Mouse (Mus musculus): Measurements from ENCODE around the gene Cpne4.

Cpne4 gene

DNA sequence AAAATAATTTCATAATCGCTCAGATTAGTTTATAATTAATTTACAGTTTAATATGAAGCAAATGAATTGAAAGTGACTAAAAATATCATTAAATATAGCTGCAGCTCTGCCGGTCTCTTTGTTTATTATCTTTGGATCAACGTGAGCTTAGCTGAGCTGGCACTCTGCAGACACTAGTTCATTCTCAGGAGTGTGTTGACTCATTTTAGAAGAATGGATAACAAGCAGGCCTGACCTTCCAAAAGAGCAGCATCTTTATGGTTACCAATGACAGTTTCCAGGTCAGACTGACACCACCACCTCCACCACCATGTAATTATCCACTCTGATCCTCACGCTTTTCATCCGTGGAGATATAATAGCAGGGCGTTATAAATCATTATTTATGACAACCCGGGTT lies 498.9 kb downstream of the Cpne4 start:
- no peak for DNase-seq (ENCODE audit: low spot score in 2 of 2)

DNA sequence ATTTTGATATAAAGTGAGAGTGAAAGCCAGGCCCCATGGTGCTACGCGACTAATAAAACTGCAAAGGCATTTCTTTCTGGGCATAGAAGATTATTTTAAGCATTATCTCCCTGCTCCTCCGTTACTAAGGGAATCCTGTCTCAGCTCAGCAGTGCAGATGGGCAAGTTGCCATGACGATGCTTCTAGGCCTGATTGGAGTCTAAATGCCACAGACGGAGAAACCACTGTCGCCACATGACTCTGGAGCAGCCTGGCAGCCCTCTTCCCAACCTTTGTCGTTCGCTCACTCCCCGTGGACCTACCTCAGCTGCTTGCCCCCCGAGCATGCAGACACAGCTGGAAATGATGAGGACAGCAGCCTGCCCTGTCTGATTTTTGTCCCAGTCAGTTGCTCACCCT lies 501.3 kb downstream of the Cpne4 start:
- DNase-seq (ENCODE audit: low spot score in 2 of 2) = peak in 1 of 2 experiments; percentile 63

DNA sequence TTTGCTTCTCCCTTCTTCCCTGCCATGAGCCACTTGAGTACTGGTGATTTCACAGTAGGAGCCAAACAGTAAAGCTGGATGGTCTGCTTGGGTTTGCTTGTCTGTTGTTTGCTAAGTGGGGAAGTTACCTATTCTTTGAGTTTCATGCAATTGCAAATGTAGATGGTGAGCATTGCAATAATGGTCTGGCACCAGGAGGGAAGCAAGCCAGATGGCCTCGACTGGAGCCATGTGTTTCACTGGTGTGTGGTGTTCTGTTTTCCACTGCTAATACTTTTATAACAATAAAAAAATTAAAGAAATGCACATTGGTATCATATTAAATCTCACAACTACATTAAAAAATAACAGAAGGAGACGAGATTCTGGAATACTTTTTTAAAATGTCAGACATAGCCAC lies 502.6 kb downstream of the Cpne4 start:
- no peak for DNase-seq (ENCODE audit: low spot score in 2 of 2)

DNA sequence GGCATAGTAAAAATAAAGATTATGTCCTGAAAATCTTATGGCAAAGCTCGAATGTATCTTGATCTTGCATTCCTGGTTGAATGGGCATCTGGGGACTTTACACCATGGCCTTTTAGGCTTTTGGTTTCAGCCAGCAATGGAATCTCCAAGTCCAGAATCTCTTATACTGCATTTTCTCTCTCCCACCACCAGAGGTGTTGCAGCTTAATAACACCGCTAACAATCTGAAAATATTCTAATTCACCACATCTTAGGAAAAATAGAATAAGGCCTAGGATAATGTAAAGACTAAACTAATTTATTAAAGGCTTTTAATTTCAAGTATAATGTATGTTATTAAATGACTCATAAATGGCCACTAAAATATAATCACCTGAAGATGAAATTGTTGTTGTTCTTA lies 503.2 kb downstream of the Cpne4 start:
- DNase-seq (ENCODE audit: low spot score in 2 of 2) = no peak

DNA sequence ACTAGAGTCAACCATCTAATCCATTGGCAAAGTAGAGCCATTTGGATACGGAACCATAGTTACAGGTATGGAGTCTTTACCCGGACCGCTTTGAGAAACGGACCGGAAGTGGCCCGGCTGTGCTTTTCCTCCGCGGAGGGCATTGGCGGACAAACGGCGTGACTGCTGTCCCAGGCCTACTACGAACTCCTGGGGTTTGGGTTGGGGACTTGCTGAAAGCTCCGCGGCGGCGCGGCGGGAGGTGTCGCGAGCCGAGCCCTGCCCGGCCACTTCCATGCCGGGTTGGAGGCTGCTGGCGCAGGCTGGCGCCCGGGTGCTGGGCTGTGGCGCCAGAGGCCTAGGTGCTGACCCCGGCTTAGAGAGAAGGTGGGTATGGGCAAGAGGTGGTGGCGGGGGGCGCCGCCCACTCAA lies 506.1 kb downstream of the Cpne4 start, which contains the start of gene Mrpl3:
Gene Mrpl3, plus strand, starts transcription at position 93 of the 411 bp plus-strand sequence.
- peak; percentile 87 to 94 for DNase-seq (ENCODE audit: low spot score in 2 of 2)

DNA sequence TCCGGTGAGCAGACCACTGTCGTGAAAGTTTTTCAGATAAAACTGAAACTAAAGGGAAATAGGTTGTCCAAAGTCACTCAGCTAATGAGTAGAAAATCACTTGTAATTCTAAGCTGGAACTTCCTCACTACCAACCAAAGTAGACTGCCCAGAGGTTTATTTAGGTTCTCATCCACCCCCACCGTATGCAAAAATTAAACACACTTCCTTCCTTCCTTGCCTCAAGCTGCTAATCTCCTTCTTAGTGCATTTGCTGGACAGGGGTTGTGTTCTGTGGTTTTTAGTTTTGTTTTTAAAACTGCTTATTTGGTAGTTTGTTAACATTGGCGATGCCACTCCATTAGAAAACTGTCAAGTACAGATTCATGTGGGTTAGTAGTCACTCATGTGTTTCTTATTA lies 506.7 kb downstream of the Cpne4 start:
- DNase-seq (ENCODE audit: low spot score in 2 of 2) = no peak

DNA sequence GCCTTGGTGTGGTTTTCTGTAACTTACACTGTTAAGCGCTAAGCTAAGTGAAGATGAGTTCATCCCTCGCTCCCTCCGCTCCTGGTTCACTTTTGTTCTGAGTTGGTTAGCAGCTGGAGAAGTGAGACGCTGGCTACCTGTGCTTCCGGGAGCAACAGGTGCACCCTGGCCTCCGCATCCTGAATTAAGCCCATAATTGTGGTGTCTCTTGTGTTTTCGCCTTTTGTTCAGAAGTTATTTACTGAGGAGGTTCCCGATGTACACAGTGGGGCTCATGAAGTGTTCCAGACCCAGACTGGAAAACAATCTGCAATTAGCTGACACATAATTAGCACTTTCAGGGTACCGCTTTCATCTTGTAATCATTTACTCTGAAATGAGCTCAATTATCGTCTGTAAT lies 522.0 kb downstream of the Cpne4 start:
- DNase-seq (ENCODE audit: low spot score in 2 of 2) = no peak

DNA sequence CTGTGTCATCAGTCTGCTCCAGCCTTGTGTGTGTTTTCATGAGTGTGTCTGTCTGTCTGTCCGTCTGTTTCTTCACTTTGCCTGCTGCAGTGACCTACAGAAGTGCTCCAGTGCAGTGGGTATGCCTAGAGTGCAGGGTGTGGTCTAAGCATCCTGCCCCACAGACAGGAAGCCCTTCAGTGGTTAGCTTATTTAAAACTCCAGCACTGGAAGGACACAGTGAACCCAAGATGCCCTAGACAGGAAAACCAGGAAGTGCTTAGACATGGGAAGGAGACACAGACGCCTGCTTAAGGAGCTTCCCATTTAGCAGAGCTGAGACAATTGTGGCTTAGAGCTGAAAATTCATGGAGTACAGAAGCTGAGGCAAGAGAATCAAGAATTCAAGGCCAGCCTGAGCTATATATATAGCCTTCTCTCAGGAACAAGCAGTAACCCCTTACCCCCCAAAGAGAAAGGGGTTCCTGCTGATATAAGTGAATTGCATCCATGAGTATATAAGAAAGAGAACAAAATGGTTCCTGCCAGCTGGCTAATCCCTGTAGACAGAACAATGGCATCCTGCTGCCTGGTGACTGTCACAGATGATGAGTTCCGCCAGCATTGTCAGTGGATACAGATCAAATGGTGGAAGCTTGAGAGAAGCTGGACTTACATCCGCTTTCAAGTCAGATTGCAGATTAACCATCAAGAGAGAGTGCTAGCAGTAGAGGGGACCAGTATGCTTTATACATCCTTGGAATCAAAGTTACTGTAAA lies 526.1 kb downstream of the Cpne4 start:
- DNase-seq (ENCODE audit: low spot score in 2 of 2) = no peak

DNA sequence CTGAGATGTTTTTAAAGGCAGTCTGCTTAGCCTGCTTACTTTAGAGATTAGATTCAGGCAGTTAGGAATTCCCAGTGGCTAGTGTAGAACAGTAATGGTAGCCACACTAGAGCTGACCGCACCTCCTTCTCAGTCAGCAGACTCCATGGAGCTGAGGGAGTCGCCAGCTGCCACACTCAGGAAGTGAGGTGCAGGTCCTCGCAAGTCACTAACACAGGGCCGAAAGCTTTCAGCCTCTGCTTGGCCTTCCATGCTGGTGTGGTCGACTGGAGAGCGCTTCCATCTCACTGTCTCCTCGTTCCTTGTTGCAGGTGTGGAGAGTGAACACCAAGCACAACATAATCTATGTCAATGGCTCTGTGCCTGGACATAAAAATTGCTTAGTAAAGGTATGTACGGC lies 527.8 kb downstream of the Cpne4 start:
- no peak for DNase-seq (ENCODE audit: low spot score in 2 of 2)

DNA sequence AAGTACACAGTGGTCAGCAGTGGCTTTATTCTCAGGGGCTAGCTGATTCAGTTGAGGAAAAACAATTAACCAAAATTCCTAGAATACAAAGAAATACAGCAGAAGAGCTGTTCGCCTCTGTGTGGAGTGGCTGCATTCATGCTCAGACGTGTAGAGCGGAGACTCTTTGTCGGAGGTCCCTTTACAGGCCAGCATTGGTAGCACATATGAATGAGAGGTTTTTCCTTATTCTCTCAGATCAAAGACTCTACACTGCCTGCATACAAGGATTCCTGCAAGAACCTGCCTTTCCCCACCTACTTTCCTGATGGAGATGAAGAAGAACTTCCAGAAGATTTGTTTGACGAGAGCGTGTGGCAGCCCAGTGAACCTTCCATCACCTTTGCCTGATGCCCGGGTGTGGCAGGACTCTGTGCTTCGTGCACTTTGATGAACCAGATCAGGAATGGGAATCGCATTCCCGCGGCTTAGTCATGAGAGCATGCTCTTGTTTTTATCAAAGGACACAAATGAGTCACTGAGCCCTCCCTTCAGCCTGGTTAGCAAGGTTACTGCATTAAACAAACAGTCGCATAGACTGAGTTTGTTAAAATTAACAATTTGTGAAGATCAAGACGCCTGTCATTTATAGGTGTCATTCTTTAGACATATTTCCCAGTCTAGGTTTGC lies 529.8 kb downstream of the Cpne4 start:
- no peak for DNase-seq (ENCODE audit: low spot score in 2 of 2)

DNA sequence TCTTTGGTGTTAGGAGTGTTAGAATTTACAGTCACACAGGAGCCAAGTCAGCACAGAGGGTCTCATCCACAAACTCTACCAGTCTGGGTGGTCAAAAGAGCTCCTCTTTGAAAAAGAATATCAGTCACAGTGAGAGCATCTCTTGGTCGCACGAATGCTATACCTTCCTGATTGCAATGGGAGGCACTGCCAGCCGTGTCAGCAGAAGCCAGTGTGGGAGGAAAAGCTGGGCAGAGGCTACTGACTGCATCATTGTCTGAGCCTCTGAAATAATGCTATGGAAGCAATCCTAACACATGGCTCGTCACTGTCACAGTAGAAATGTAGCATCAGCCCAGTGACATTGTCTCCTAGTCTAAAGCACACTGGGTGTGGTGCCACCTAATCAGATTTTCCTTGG lies 531.4 kb downstream of the Cpne4 start:
- no peak for DNase-seq (ENCODE audit: low spot score in 2 of 2)

DNA sequence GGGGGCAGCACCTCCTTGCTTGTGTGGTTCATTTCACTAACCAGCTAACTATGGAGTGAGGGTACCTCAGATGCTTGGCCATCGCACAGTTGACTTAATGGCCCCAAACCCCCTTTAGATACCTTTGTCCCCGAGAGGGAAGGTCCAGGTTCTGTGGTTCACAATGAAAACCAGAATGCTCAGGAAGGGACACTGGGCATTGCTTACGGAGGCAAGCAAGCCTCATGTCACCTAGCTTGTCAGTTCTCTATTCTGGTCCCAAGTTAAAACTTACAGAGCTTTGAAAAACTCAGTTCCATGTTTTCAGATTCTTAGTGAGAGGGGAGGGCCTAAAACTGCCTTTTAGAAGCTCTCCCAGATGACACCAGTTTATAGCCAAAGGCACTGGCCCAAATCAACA lies 533.2 kb downstream of the Cpne4 start:
- no peak for DNase-seq (ENCODE audit: low spot score in 2 of 2)
